In the genomic region with DNA sequence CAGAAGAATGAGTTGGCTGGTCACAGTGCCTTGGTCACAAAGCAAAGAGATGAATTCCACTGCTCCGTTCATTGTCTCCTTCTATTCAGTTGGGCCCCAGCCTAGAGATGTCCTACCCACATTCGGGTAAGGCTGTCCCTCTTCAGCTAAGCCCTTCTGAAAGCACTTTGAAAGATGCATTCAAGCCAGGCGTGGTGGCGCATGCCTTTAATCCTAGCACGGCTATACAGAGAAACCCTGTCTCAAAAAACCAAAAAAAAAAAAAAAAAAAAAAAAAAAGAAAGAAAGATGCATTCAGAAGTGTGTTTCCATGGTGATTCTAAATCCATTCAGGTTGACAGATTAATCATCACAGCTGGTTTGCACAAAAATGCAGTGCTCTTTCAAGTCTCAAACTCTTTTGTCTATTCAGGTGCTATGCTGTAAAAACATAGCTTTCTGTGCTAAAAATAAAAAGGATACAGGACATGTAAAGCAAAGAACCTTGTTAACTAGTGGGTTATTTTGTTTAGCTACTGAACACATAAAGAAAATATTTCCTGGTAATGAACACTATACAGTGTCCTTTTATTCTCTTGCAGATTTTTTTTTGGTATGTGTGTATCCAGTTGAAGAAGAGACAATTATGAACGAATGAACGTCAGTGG, we compare ENCODE assay signal across 16 mouse cellular contexts. TPM values are rescaled to one million over a fixed set of nuclear protein-coding genes. Genes with fewer than 3 reads are reported as not detected.
DNase-seq lines count a peak whose midpoint lies in the region; ATAC-seq and TF ChIP-seq lines count a peak whose summit lies in the region.
"Had no signal": no experiment of that assay in that cellular context is flagged by ENCODE, and none has a peak within 500 bp of the region (broad histone marks: within the 10 kb centered on the region; RNA-seq: fewer than 3 reads in every experiment).

No protein-coding gene starts in this region.

- no peak overlapping the region for H3K4me2 ChIP-seq in forebrain, postnatal 0 days (ENCODE audit: low read depth)
- H3K4me2 ChIP-seq in midbrain, embryonic 15.5 days, result peak overlapping the region; percentile 12
- H3K4me2 ChIP-seq in intestine, embryonic 16.5 days (ENCODE audit: low read depth, low read length), result no peak overlapping the region
- H3K4me2 ChIP-seq: limb, embryonic 12.5 days had no signal

- no peaks in the 10 kb centered on the region for H3K27me3 ChIP-seq in forebrain, postnatal 0 days (ENCODE audit: insufficient read depth, low read length)
- H3K27me3 ChIP-seq in midbrain, embryonic 15.5 days (replicated peaks), result no peaks in the 10 kb centered on the region
- no peaks in the 10 kb centered on the region for H3K27me3 ChIP-seq in intestine, embryonic 16.5 days (replicated peaks; ENCODE audit: control insufficient read depth, insufficient read depth, low read length)
- H3K27me3 ChIP-seq: limb, embryonic 12.5 days; megakaryocyte, embryonic 14.5 days; Patski had no signal

- H3K9ac ChIP-seq in forebrain, postnatal 0 days, result peak overlapping the region; percentile 14; the same call in 1 of the 2 replicates
- no peak overlapping the region for H3K9ac ChIP-seq in midbrain, embryonic 15.5 days
- no peak overlapping the region for H3K9ac ChIP-seq in intestine, embryonic 16.5 days (ENCODE audit: low read depth, low read length)
- H3K9ac ChIP-seq: limb, embryonic 12.5 days; liver, embryonic 14.5 days had no signal

- TF ChIP-seq CTCF in forebrain, postnatal 0 days (IDR thresholded peaks at IDR 0.05; ENCODE audit: low read depth), result no peak

- no peak overlapping the region for H3K4me3 ChIP-seq in forebrain, postnatal 0 days (ENCODE audit: low read depth, low read length)
- H3K4me3 ChIP-seq in midbrain, embryonic 15.5 days, result no peak overlapping the region
- no peak overlapping the region for H3K4me3 ChIP-seq in intestine, embryonic 16.5 days (ENCODE audit: low read length)
- H3K4me3 ChIP-seq: limb, embryonic 12.5 days; megakaryocyte, embryonic 14.5 days had no signal

- H3K36me3 ChIP-seq in forebrain, postnatal 0 days (ENCODE audit: insufficient read depth), result no peaks in the 10 kb centered on the region
- H3K36me3 ChIP-seq in midbrain, embryonic 15.5 days (replicated peaks), result no peaks in the 10 kb centered on the region
- H3K36me3 ChIP-seq in intestine, embryonic 16.5 days (ENCODE audit: control insufficient read depth, insufficient read depth, low read length), result no peaks in the 10 kb centered on the region
- H3K36me3 ChIP-seq: limb, embryonic 12.5 days had no signal

- 4% methylated on average over 7 of the region's 7 CpGs for whole genome bisulfite sequencing in forebrain, postnatal 0 days
- WGBS in midbrain, embryonic 15.5 days, result 10% methylated on average over 7 of the region's 7 CpGs
- 73% methylated on average over 7 of the region's 7 CpGs for WGBS in intestine, embryonic 16.5 days

- peak overlapping the region; percentile 77 for H3K27ac ChIP-seq in forebrain, postnatal 0 days (ENCODE audit: low read depth, low read length)
- H3K27ac ChIP-seq in midbrain, embryonic 15.5 days, result peak overlapping the region; percentile 63
- no peak overlapping the region for H3K27ac ChIP-seq in intestine, embryonic 16.5 days (ENCODE audit: low read length)
- H3K27ac ChIP-seq: limb, embryonic 12.5 days; liver, embryonic 14.5 days had no signal

- H3K4me1 ChIP-seq in forebrain, postnatal 0 days (ENCODE audit: insufficient read depth), result no peaks in the 10 kb centered on the region; the same call in 1 of the 2 replicates
- H3K4me1 ChIP-seq in midbrain, embryonic 15.5 days, result peaks cover 6% of the 10 kb centered on the region; the same call in 1 of the 2 replicates
- H3K4me1 ChIP-seq in intestine, embryonic 16.5 days (ENCODE audit: control insufficient read depth, insufficient read depth, low read length), result no peaks in the 10 kb centered on the region
- H3K4me1 ChIP-seq: limb, embryonic 12.5 days; megakaryocyte, embryonic 14.5 days had no signal

- ATAC-seq in frontal cortex, adult (ENCODE audit: low TSS enrichment), result peak; percentile 50; the same call in 1 of the 2 replicates
- peak; percentile 90 for ATAC-seq in forebrain, postnatal 0 days
- peak; percentile 94 for ATAC-seq in midbrain, embryonic 15.5 days (replicated peaks)
- no peak for ATAC-seq in intestine, embryonic 16.5 days
- ATAC-seq: Patski had no signal

- H3K9me3 ChIP-seq in forebrain, postnatal 0 days (ENCODE audit: low read length), result no peaks in the 10 kb centered on the region
- H3K9me3 ChIP-seq in midbrain, embryonic 15.5 days, result no peaks in the 10 kb centered on the region
- no peaks in the 10 kb centered on the region for H3K9me3 ChIP-seq in intestine, embryonic 16.5 days (ENCODE audit: control insufficient read depth, low read length)
- H3K9me3 ChIP-seq: limb, embryonic 12.5 days; megakaryocyte, embryonic 14.5 days had no signal

- no peak for DNase-seq in frontal cortex, postnatal 10 days (ENCODE audit: low spot score in 2 of 2)
- DNase-seq in embryo, embryonic 11 days, result peak; percentile 45
- peak; percentile 49 for DNase-seq in forebrain, postnatal 0 days
- DNase-seq in kidney, adult 11 months, result no peak
- no peak for DNase-seq in thymus, adult 18-20 months
- DNase-seq: adrenal gland, postnatal 36 days; cerebellum, postnatal 36 days; lung, postnatal 10 days; right cerebral cortex, postnatal 4 days had no signal

RNA-seq across cellular contexts. Expression of a gene that starts 8.9 kb away (rescaled TPM):
- 28.9 and 35.0 TPM in 2 replicates for total RNA-seq in forebrain, postnatal 0 days (2014; rRNA removed)
- 26.2 and 32.8 TPM in 2 replicates for polyA plus RNA-seq in forebrain, postnatal 0 days (2015; fragmentation: Nextera tagmentation; extraction: Ambion mirVana)
- 59.0 and 59.3 TPM in 2 replicates for polyA plus RNA-seq in midbrain, embryonic 15.5 days (2015; fragmentation: Nextera tagmentation; extraction: Ambion mirVana)
- 14.9 and 20.5 TPM in 2 replicates for polyA plus RNA-seq in intestine, embryonic 16.5 days (2015; fragmentation: Nextera tagmentation; extraction: Ambion mirVana)

RNA-seq across cellular contexts. Expression of a gene that starts 19.4 kb away (rescaled TPM):
- 16.1 and 20.5 TPM in 2 replicates for total RNA-seq in forebrain, postnatal 0 days (2014; rRNA removed)
- polyA plus RNA-seq in forebrain, postnatal 0 days (2015; fragmentation: Nextera tagmentation; extraction: Ambion mirVana), result 16.8 and 19.3 TPM in 2 replicates
- 17.5 and 18.2 TPM in 2 replicates for polyA plus RNA-seq in midbrain, embryonic 15.5 days (2015; fragmentation: Nextera tagmentation; extraction: Ambion mirVana)
- polyA plus RNA-seq in intestine, embryonic 16.5 days (2015; fragmentation: Nextera tagmentation; extraction: Ambion mirVana), result 25.7 and 30.4 TPM in 2 replicates

RNA-seq across cellular contexts. Expression of a gene that starts 27.5 kb away (rescaled TPM):
- total RNA-seq in forebrain, postnatal 0 days (2014; rRNA removed), result 92.8 and 106 TPM in 2 replicates
- polyA plus RNA-seq in forebrain, postnatal 0 days (2015; fragmentation: Nextera tagmentation; extraction: Ambion mirVana), result 231 and 236 TPM in 2 replicates
- 192 and 204 TPM in 2 replicates for polyA plus RNA-seq in midbrain, embryonic 15.5 days (2015; fragmentation: Nextera tagmentation; extraction: Ambion mirVana)
- 161 and 177 TPM in 2 replicates for polyA plus RNA-seq in intestine, embryonic 16.5 days (2015; fragmentation: Nextera tagmentation; extraction: Ambion mirVana)

Comparison
In these comparisons a context has a peak if more than half of its experiments do, and no peak if none do; other contexts are left out.
1. DNase-seq: peak in embryo, embryonic 11 days (single experiment) and forebrain, postnatal 0 days (single experiment); none in frontal cortex, postnatal 10 days (0 of 2), kidney, adult 11 months (single experiment) and thymus, adult 18-20 months (0 of 2).